Mouse (Mus musculus) myocyte (in vitro differentiated cells): ENCODE measurements around the gene Bicdl1.

Source experiments
- CEBPB ChIP-seq: IDR thresholded peaks from 2 replicates; pipeline ENCODE4 v1.6.1; 2011; ENCODE audit warnings: mild to moderate bottlenecking, moderate library complexity; ENCODE audit not compliant: poor library complexity, insufficient read depth, severe bottlenecking
- MYOG ChIP-seq, 3 experiments: IDR thresholded peaks; one replicate each; pipeline ENCODE4 v1.6.1; 2011; ENCODE audit warnings: control low read depth in 2 of 3, low read depth in 2 of 3, mild to moderate bottlenecking in 2 of 3; ENCODE audit not compliant: insufficient read length in 2 of 3, control insufficient read depth in 1 of 3, insufficient read depth in 1 of 3
- POLR2A ChIP-seq: IDR thresholded peaks from one replicate; pipeline ENCODE4 v1.6.1; 2011; ENCODE audit warnings: low read depth, mild to moderate bottlenecking, control low read depth, moderate library complexity; ENCODE audit not compliant: insufficient read length
- POLR2AphosphoS2 ChIP-seq: IDR thresholded peaks from one replicate; pipeline ENCODE4 v1.6.1; 2011; ENCODE audit warnings: low read depth, control low read depth; ENCODE audit not compliant: insufficient read length
- TCF12 ChIP-seq: IDR thresholded peaks from one replicate; pipeline ENCODE4 v1.6.1; 2011; ENCODE audit warnings: mild to moderate bottlenecking, control low read depth; ENCODE audit not compliant: poor library complexity, insufficient read depth, severe bottlenecking
- USF1 ChIP-seq: IDR thresholded peaks from one replicate; pipeline ENCODE4 v1.6.1; 2011; ENCODE audit warnings: low read depth, mild to moderate bottlenecking, control low read depth, moderate library complexity

- no peak for TF ChIP-seq MYOG (IDR thresholded peaks at IDR 0.05; ENCODE audit: control insufficient read depth in 1 of 3, insufficient read depth in 1 of 3, insufficient read length in 2 of 3, low read depth in 2 of 3)
- TF ChIP-seq USF1, result no peak
- no peak for TF ChIP-seq POLR2A
- TF ChIP-seq POLR2AphosphoS2, result no peak
- no peak for TF ChIP-seq CEBPB
- TF ChIP-seq TCF12, result no peak
Observed at GRCm38 (mm10) chr5:115730314-115730713, 1.1 kb downstream of the Bicdl1 start.
